Mouse (Mus musculus) thymus, postnatal 25 days (tissue): ENCODE measurements around the gene Gm3486.
"Not testable (repeated sequence)": the region's sequence is repeated elsewhere in the genome, so short reads cannot be mapped to it uniquely, and the experiment has no call there.

Source experiments
- DNase-seq: peaks from one replicate; pipeline ENCODE4 v3.0.0; 2022

Gene Gm3486

GRCm38 (mm10) chr14:41489385-41489784 is at the start of gene Gm3486:
Gm3486 (minus strand) TSS chr14:41489485.
- DNase-seq, result not testable (repeated sequence)

DNA sequence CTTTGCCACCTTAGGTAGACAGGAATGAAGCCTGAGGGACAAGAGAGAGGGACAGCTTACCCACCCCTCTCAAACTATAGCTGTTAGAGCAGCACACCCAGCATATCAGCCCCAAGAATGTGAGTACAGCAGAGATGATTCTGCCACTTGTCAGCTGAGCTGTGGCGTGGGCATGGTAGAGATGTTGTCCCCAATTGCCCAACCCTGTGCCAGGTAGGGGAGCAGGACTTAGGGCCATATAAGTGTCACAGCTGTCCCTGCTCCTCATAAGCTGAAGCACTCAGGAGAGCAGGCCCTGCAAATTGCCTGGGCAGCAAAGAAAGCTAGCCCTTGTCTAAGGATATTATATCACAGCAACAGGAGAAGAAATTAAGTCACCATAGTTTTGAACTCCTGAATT is 35.4 kb upstream of the Gm3486 start:
- DNase-seq, result not testable (repeated sequence)

DNA sequence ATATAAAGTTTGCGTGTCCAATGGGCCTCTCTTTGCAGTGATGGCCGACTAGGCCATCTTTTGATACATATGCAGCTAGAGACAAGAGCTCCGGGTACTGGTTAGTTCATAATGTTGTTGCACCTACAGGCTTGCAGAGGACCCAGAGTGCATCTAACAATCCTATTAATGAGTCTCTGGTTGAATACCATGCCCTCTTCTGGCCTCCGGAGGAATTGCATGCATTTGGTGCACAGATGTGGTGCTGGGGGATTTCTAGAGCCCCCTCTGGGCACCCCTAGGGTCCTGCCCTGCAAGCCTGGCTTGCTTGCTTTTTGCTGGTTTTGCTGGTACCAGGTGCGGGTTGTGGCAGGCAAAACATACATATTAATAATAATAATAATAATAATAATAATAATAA is 31.4 kb upstream of the Gm3486 start:
- not testable (repeated sequence) for DNase-seq

DNA sequence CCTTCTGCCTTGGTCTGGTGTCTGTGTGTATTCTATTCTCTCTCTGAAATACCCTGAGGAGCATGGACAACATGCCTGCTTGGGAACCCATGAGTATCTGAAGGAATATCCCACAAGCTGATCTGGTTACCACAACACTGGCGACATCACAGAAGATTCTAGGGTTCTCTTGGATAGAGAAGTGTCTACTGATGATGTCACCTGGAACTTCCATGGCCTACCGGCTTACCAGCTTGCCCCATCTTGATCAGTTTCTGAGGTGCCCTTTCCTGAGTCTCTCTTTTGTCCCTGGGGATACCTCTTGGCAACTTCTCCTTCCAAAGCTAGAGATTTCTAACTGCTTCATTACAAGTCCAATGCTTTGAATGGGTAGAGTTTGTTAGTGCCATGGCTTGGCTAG is 35.9 kb downstream of the Gm3486 start, which contains the start of gene Gm7954:
TSS of gene Gm7954 (minus strand) at position 101 of the 400 bp plus-strand sequence.
- not testable (repeated sequence) for DNase-seq
